Mouse (Mus musculus) CH12.LX (cell line): ENCODE results near the gene Zfp790. TPM values are rescaled to one million over a fixed set of nuclear protein-coding genes. Genes with fewer than 3 reads are reported as not detected.

ENCODE experiments used
- DNase-seq: peaks from one replicate; pipeline ENCODE4 v3.0.0-alpha.2; 2013; ENCODE audit errors: extremely low read depth
- H3K27ac ChIP-seq: 2 replicates; pipeline ENCODE4 v1.5.1; 2012; ENCODE audit warnings: low read depth, mild to moderate bottlenecking, control low read depth, moderate library complexity; ENCODE audit not compliant: insufficient read depth
- H3K27me3 ChIP-seq: replicated peaks from 2 replicates; pipeline ENCODE3; 2012; ENCODE audit warnings: inconsistent platforms
- H3K36me3 ChIP-seq, 2 experiments: replicated peaks in 1 of 2; 2 replicates each; pipeline versions ENCODE3 to v1.6.1; 2012; ENCODE audit warnings: inconsistent platforms in 1 of 2, low read length in 1 of 2, mild to moderate bottlenecking in 1 of 2, mixed read lengths in 1 of 2, moderate library complexity in 1 of 2; ENCODE audit not compliant: control insufficient read depth in 1 of 2, insufficient read depth in 1 of 2
- H3K4me1 ChIP-seq, 2 experiments: 2 replicates each; pipeline ENCODE4 v1.6.1; 2012; ENCODE audit warnings: inconsistent platforms in 1 of 2, moderate library complexity in 1 of 2; ENCODE audit not compliant: insufficient read depth in 2 of 2, control insufficient read depth in 1 of 2
- H3K4me2 ChIP-seq: 2 replicates; pipeline ENCODE4 v1.6.1; 2012; ENCODE audit warnings: low read depth, mild to moderate bottlenecking, control low read depth; ENCODE audit not compliant: poor library complexity, insufficient read depth, severe bottlenecking
- H3K4me3 ChIP-seq, 3 experiments: fragments of 150-350 bp in 1 of 3; sonication (generic) in 1 of 3; replicated peaks in 1 of 3; 2 replicates each; pipeline versions ENCODE3 to v1.5.1; 2011 to 2012; ENCODE audit warnings: low read depth in 2 of 3, low read length in 2 of 3, mild to moderate bottlenecking in 2 of 3, moderate library complexity in 2 of 3, control low read depth in 1 of 3, improper control_type of control experiment in 1 of 3, inconsistent platforms in 1 of 3, mixed read lengths in 1 of 3; ENCODE audit not compliant: poor library complexity in 1 of 3
- H3K79me2 ChIP-seq: replicated peaks from 2 replicates; pipeline ENCODE4 v1.6.1; 2012; ENCODE audit warnings: mild to moderate bottlenecking, moderate library complexity; ENCODE audit not compliant: control insufficient read depth, poor library complexity, insufficient read depth, severe bottlenecking; ENCODE audit errors: extremely low read depth
- H3K9ac ChIP-seq: 2 replicates; pipeline ENCODE4 v1.6.1; 2012; ENCODE audit warnings: low read depth, mild to moderate bottlenecking, control low read depth, moderate library complexity; ENCODE audit not compliant: insufficient read depth
- H3K9me3 ChIP-seq: replicated peaks from 2 replicates; pipeline ENCODE3; 2012; ENCODE audit warnings: low read length, inconsistent platforms, mixed read lengths
- NRF1 ChIP-seq: IDR thresholded peaks from 2 replicates; pipeline ENCODE4 v1.6.1; 2014; ENCODE audit warnings: low read depth, mild to moderate bottlenecking, inconsistent platforms, low read length, improper control_type of control experiment, moderate library complexity
- RAD21 ChIP-seq: IDR thresholded peaks from 2 replicates; pipeline ENCODE4 v1.6.1; 2011; ENCODE audit warnings: low read depth, mild to moderate bottlenecking, low read length, improper control_type of control experiment, moderate library complexity
- ZKSCAN1 ChIP-seq: IDR thresholded peaks from 2 replicates; pipeline ENCODE4 v1.6.1; 2012; ENCODE audit warnings: low read depth, inconsistent platforms, low read length, improper control_type of control experiment, borderline replicate concordance
- dilution Hi-C: fragments of 300-500 bp; cut with MboI; formaldehyde crosslinking; loops from 2 replicates; pipeline ENCODE4 v1.14.3; 2020; ENCODE audit warnings: low sequenced_read_pairs; ENCODE audit not compliant: extremely low pct_unique_long_range_greater_than_20kb, extremely low pct_ligation_motif_present
- in situ Hi-C: fragments of 300-500 bp; cut with MboI; formaldehyde crosslinking; loops from 3 replicates; pipeline ENCODE4 v1.14.3; 2019; ENCODE audit warnings: low sequenced_read_pairs, low pct_ligation_motif_present, low pct_unique_long_range_greater_than_20kb, mixed read lengths
- polyA plus RNA-seq: library from polyadenylated mRNA; unstranded; fragments of >175 nt; gene quantifications from 2 replicates; pipeline ENCODE4 v1.2.1, GENCODE M21; 2012; ENCODE audit warnings: low read depth; ENCODE audit not compliant: insufficient read length
- total RNA-seq, 2 experiments: library from RNA; depleted of rRNA; stranded (reverse); fragments of 300-350 nt in 1 of 2; fragments of >200 nt in 1 of 2; gene quantifications; 2 replicates each; pipeline ENCODE4 v1.2.3; 2012 to 2014

The Zfp790 gene
- total and polyA plus RNA-seq, 3 experiments = 4.6 to 7.6 (median 5.8) TPM

DNA sequence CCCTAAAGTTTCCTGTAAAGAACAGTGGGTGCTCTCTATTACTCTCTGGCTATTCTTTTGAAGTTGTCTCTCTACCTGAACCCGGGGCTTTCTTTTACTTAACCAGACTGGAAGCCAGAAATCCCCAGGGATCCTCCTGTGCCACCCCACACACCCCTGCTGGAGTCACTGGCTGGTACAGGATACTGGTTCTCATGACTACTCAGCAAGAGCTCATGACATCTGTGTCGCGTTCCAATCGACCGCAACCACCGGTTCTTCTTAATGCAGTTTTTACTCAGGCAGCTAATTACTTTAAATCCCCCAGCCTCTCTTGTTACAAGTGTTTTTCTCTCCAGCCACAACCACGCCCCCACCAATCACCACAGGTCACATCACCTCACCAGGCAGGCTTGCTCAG lies 64.1 kb downstream of the Zfp790 start:
- no peak overlapping the region for H3K4me3 ChIP-seq
- no peak overlapping the region for H3K27ac ChIP-seq
- no peak overlapping the region for H3K4me2 ChIP-seq
- dilution Hi-C loops = no loop called here
- H3K9ac ChIP-seq = no peak overlapping the region
- H3K27me3 ChIP-seq = no peaks in the 10 kb centered on the region
- peak; percentile 6 for DNase-seq
- in situ Hi-C loops = no loop called here
- no peaks in the 10 kb centered on the region for H3K4me1 ChIP-seq
- H3K79me2 ChIP-seq = no peaks in the 10 kb centered on the region
- H3K36me3 ChIP-seq = peaks cover 7 to 8% of the 10 kb centered on the region in 2 experiments
- TF ChIP-seq RAD21 (no peak), ZKSCAN1 (no peak), NRF1 (no peak)
- H3K9me3 ChIP-seq = peaks cover 18% of the 10 kb centered on the region

Other genes starting within 250 kb of the Zfp790 start
- 0.04 TPM in 1 of 2 replicates, not detected in the other for gene Catsperg2, start 89.1 kb upstream of the Zfp790 start, total RNA-seq (2012; rRNA removed)
- gene Catsperg2, start 89.1 kb upstream of the Zfp790 start, total RNA-seq (2014; rRNA removed) = not detected in 2 replicates
- not detected in 2 replicates for gene Catsperg2, start 89.1 kb upstream of the Zfp790 start, polyA plus RNA-seq
- gene Zfp84, start 47.6 kb upstream of the Zfp790 start, total RNA-seq (2012; rRNA removed) = 9.6 and 10.4 TPM in 2 replicates
- gene Zfp84, start 47.6 kb upstream of the Zfp790 start, total RNA-seq (2014; rRNA removed) = 8.5 and 9.2 TPM in 2 replicates
- gene Zfp84, start 47.6 kb upstream of the Zfp790 start, polyA plus RNA-seq = 7.7 and 7.9 TPM in 2 replicates
- 0.50 and 0.76 TPM in 2 replicates for gene Zfp30, start 32.1 kb upstream of the Zfp790 start, total RNA-seq (2012; rRNA removed)
- 0.54 TPM in 2 replicates for gene Zfp30, start 32.1 kb upstream of the Zfp790 start, total RNA-seq (2014; rRNA removed)
- gene Zfp30, start 32.1 kb upstream of the Zfp790 start, polyA plus RNA-seq = 0.45 and 0.76 TPM in 2 replicates
- gene Zfp940, start 37.6 kb downstream of the Zfp790 start, total RNA-seq (2012; rRNA removed) = 10.9 and 12.6 TPM in 2 replicates
- 16.5 and 19.7 TPM in 2 replicates for gene Zfp940, start 37.6 kb downstream of the Zfp790 start, total RNA-seq (2014; rRNA removed)
- 13.3 and 16.3 TPM in 2 replicates for gene Zfp940, start 37.6 kb downstream of the Zfp790 start, polyA plus RNA-seq
- 2.9 and 3.3 TPM in 2 replicates for gene Zfp420, start 43.9 kb downstream of the Zfp790 start, total RNA-seq (2012; rRNA removed)
- 4.6 and 4.8 TPM in 2 replicates for gene Zfp420, start 43.9 kb downstream of the Zfp790 start, total RNA-seq (2014; rRNA removed)
- 2.5 and 2.9 TPM in 2 replicates for gene Zfp420, start 43.9 kb downstream of the Zfp790 start, polyA plus RNA-seq
- 8.4 and 9.1 TPM in 2 replicates for gene Zfp27, start 90.5 kb downstream of the Zfp790 start, total RNA-seq (2012; rRNA removed)
- gene Zfp27, start 90.5 kb downstream of the Zfp790 start, total RNA-seq (2014; rRNA removed) = 9.0 and 9.1 TPM in 2 replicates
- gene Zfp27, start 90.5 kb downstream of the Zfp790 start, polyA plus RNA-seq = 8.6 and 9.7 TPM in 2 replicates
- 3.4 and 3.5 TPM in 2 replicates for gene Zfp383, start 92.1 kb downstream of the Zfp790 start, total RNA-seq (2012; rRNA removed)
- 3.4 and 3.9 TPM in 2 replicates for gene Zfp383, start 92.1 kb downstream of the Zfp790 start, total RNA-seq (2014; rRNA removed)
- 2.7 and 3.1 TPM in 2 replicates for gene Zfp383, start 92.1 kb downstream of the Zfp790 start, polyA plus RNA-seq
- gene Zfp74, start 138.0 kb downstream of the Zfp790 start, total RNA-seq (2012; rRNA removed) = 4.3 and 4.7 TPM in 2 replicates
- 3.8 and 4.1 TPM in 2 replicates for gene Zfp74, start 138.0 kb downstream of the Zfp790 start, total RNA-seq (2014; rRNA removed)
- gene Zfp74, start 138.0 kb downstream of the Zfp790 start, polyA plus RNA-seq = 6.7 and 6.9 TPM in 2 replicates
- gene Zfp568, start 167.8 kb downstream of the Zfp790 start, total RNA-seq (2012; rRNA removed) = 10.6 and 12.9 TPM in 2 replicates
- gene Zfp568, start 167.8 kb downstream of the Zfp790 start, total RNA-seq (2014; rRNA removed) = 12.6 and 15.1 TPM in 2 replicates
- gene Zfp568, start 167.8 kb downstream of the Zfp790 start, polyA plus RNA-seq = 10.8 and 11.5 TPM in 2 replicates
- gene Zfp14, start 235.3 kb downstream of the Zfp790 start, total RNA-seq (2012; rRNA removed) = 0.34 TPM in 2 replicates
- 0.34 and 0.96 TPM in 2 replicates for gene Zfp14, start 235.3 kb downstream of the Zfp790 start, total RNA-seq (2014; rRNA removed)
- 0.31 and 0.54 TPM in 2 replicates for gene Zfp14, start 235.3 kb downstream of the Zfp790 start, polyA plus RNA-seq